Mouse (Mus musculus) midbrain, postnatal 0 days (tissue): Measurements from ENCODE around the gene Tmem87a. TPM values are rescaled to one million over a fixed set of nuclear protein-coding genes. Genes with fewer than 3 reads are reported as not detected.

Experiments
- ATAC-seq: fragments of 200-750 bp; cut with Nextera tagmentation; 2 replicates; pipeline ENCODE4 v1.8.0; 2017; ENCODE audit warnings: moderate number of reproducible peaks, mild to moderate bottlenecking, moderate TSS enrichment, moderate library complexity; ENCODE audit not compliant: low FRiP score
- DNase-seq: peaks from one replicate; pipeline ENCODE4 v3.0.0-alpha.2; 2015; ENCODE audit warnings: low spot score
- H3K27ac ChIP-seq: fragments of 300-500 bp; sonication (generic); 2 replicates; pipeline ENCODE4 v1.5.1; 2014; ENCODE audit warnings: low read depth, mild to moderate bottlenecking, low read length, mixed read lengths
- H3K27me3 ChIP-seq: fragments of 300-500 bp; sonication (generic); 2 replicates; pipeline ENCODE4 v1.6.1; 2014; ENCODE audit warnings: low read length, control low read depth, mixed read lengths; ENCODE audit not compliant: insufficient read depth
- H3K36me3 ChIP-seq: fragments of 300-500 bp; sonication (generic); 2 replicates; pipeline ENCODE4 v1.6.1; 2014; ENCODE audit warnings: low read length, control low read depth, mixed read lengths; ENCODE audit not compliant: insufficient read depth
- H3K4me1 ChIP-seq: fragments of 300-500 bp; sonication (generic); 2 replicates; pipeline ENCODE4 v1.6.1; 2014; ENCODE audit warnings: mild to moderate bottlenecking, control low read depth, antibody characterized with exemption, low read length, mixed read lengths; ENCODE audit not compliant: insufficient read depth
- H3K4me2 ChIP-seq: fragments of 300-500 bp; sonication (generic); 2 replicates; pipeline ENCODE4 v1.6.1; 2014; ENCODE audit warnings: low read depth, mild to moderate bottlenecking, low read length, mixed read lengths; ENCODE audit not compliant: poor library complexity, severe bottlenecking
- H3K4me3 ChIP-seq: fragments of 300-500 bp; sonication (generic); 2 replicates; pipeline ENCODE4 v1.5.1; 2014; ENCODE audit warnings: low read depth, mild to moderate bottlenecking, low read length, moderate library complexity
- H3K9ac ChIP-seq: fragments of 300-500 bp; sonication (generic); replicated peaks from 2 replicates; pipeline ENCODE4 v1.6.1; 2014; ENCODE audit warnings: mild to moderate bottlenecking, low read length, moderate library complexity, mixed read lengths; ENCODE audit not compliant: poor library complexity, severe bottlenecking
- H3K9me3 ChIP-seq: fragments of 300-500 bp; sonication (generic); 2 replicates; pipeline ENCODE4 v1.6.1; 2016; ENCODE audit warnings: low read length, control low read depth
- CTCF ChIP-seq: IDR thresholded peaks from 2 replicates; pipeline ENCODE4 v1.5.1; 2016; ENCODE audit warnings: antibody characterized with exemption, mild to moderate bottlenecking
- WGBS: fragments of 180-500 bp; shearing (Covaris S2); extraction: QIAGEN DNeasy Blood & Tissue Kit; methylation state at CpG from one replicate; pipeline ENCODE4 v1.1.7; 2014; 5-methylcytosine and 5-hydroxymethylcytosine counted together
- polyA plus RNA-seq: library from polyadenylated mRNA; unstranded; fragments of >200 nt; fragmentation: Nextera tagmentation; extraction: Ambion mirVana; gene quantifications from 2 replicates; pipeline ENCODE4 v1.2.1, GENCODE M21; 2015
- total RNA-seq: library from RNA; depleted of rRNA; stranded (reverse); fragments of >200 nt; gene quantifications from 2 replicates; pipeline ENCODE4 v1.2.3, GENCODE M21; 2014

Gene Tmem87a
- total and polyA plus RNA-seq, 2 experiments from 2014 or later, result 8.2 to 28.6 TPM

- Histone ChIP-seq H3K4me2 (no peak overlapping the region), H3K27ac (no peak overlapping the region), H3K27me3 (no peaks in the 10 kb centered on the region), H3K9me3 (no peaks in the 10 kb centered on the region), H3K4me3 (no peak overlapping the region), H3K9ac (no peak overlapping the region), H3K36me3 (no peaks in the 10 kb centered on the region), H3K4me1 (no peaks in the 10 kb centered on the region)
- TF ChIP-seq CTCF, result no peak
- DNase-seq (no peak), ATAC-seq (no peak)
- 88% methylated on average over 5 of the region's 5 CpGs for WGBS
Observed at GRCm38 (mm10) chr2:120424386-120424785, 20.5 kb upstream of the Tmem87a start.

GRCm38 (mm10) chr2:120414738-120415414 is 11.0 kb upstream of the Tmem87a start:
- DNase-seq, result no peak
- TF ChIP-seq CTCF, result no peak
- no peak overlapping the region for H3K4me3 ChIP-seq
- H3K27me3 ChIP-seq, result no peaks in the 10 kb centered on the region
- no peak for ATAC-seq
- H3K4me2 ChIP-seq, result no peak overlapping the region
- H3K36me3 ChIP-seq, result no peaks in the 10 kb centered on the region
- no peaks in the 10 kb centered on the region for H3K4me1 ChIP-seq
- no peak overlapping the region for H3K9ac ChIP-seq
- no peak overlapping the region for H3K27ac ChIP-seq
- H3K9me3 ChIP-seq, result no peaks in the 10 kb centered on the region
- WGBS, result 68% methylated on average over 1 of the region's 1 CpGs

GRCm38 (mm10) chr2:120414113-120414512 is 10.2 kb upstream of the Tmem87a start:
- Histone ChIP-seq H3K9me3 (no peaks in the 10 kb centered on the region), H3K4me3 (no peak overlapping the region), H3K4me1 (no peaks in the 10 kb centered on the region), H3K4me2 (no peak overlapping the region), H3K36me3 (no peaks in the 10 kb centered on the region), H3K9ac (no peak overlapping the region), H3K27ac (no peak overlapping the region), H3K27me3 (no peaks in the 10 kb centered on the region)
- no peak for DNase-seq
- no peak for TF ChIP-seq CTCF
- ATAC-seq, result no peak

GRCm38 (mm10) chr2:120411096-120411628 is 7.2 kb upstream of the Tmem87a start:
- no peak for TF ChIP-seq CTCF
- no peaks in the 10 kb centered on the region for H3K9me3 ChIP-seq
- H3K27ac ChIP-seq, result no peak overlapping the region
- no peaks in the 10 kb centered on the region for H3K27me3 ChIP-seq
- H3K4me1 ChIP-seq, result no peaks in the 10 kb centered on the region
- no peak for DNase-seq
- H3K9ac ChIP-seq, result no peak overlapping the region
- H3K4me3 ChIP-seq, result no peak overlapping the region
- ATAC-seq, result no peak
- WGBS, result 92% methylated on average over 3 of the region's 3 CpGs
- no peaks in the 10 kb centered on the region for H3K36me3 ChIP-seq
- H3K4me2 ChIP-seq, result no peak overlapping the region

- no peak for TF ChIP-seq CTCF
- Histone ChIP-seq H3K4me3 (peak overlapping the region; percentile 54), H3K9ac (peak overlapping the region; percentile 71), H3K27me3 (no peaks in the 10 kb centered on the region), H3K27ac (peak overlapping the region; percentile 79), H3K4me2 (peak overlapping the region; percentile 72), H3K36me3 (no peaks in the 10 kb centered on the region), H3K9me3 (no peaks in the 10 kb centered on the region), H3K4me1 (peaks cover 3% of the 10 kb centered on the region; the same call in 1 of the 2 replicates)
- ATAC-seq (no peak), DNase-seq (no peak)
- 41% methylated on average over 14 of the region's 14 CpGs for WGBS
Observed at GRCm38 (mm10) chr2:120404823-120405765, 1.2 kb upstream of the Tmem87a start.

GRCm38 (mm10) chr2:120403653-120403985 is 294 bp downstream of the Tmem87a start, which contains the start of gene Ganc:
Gene Ganc, plus strand, starts transcription at chr2:120403896.
- H3K27me3 ChIP-seq, result no peaks in the 10 kb centered on the region
- DNase-seq (no peak), ATAC-seq (peak; percentile 81)
- H3K4me1 ChIP-seq, result peaks cover 3% of the 10 kb centered on the region; the same call in 1 of the 2 replicates
- under 1% methylated on average over 17 of the region's 17 CpGs for WGBS
- H3K27ac ChIP-seq, result peak within 1 kb of the TSS; percentile 79
- H3K36me3 ChIP-seq, result no peaks in the 10 kb centered on the region
- peak within 1 kb of the TSS; percentile 71 for H3K9ac ChIP-seq
- peak within 1 kb of the TSS; percentile 54 for H3K4me3 ChIP-seq
- H3K4me2 ChIP-seq, result peak within 1 kb of the TSS; percentile 72
- peak; percentile 19; the same call in 1 of the 2 replicates for TF ChIP-seq CTCF
- no peaks in the 10 kb centered on the region for H3K9me3 ChIP-seq
